Mouse (Mus musculus) forebrain, embryonic 12.5 days (tissue): ENCODE measurements around the gene Slc52a3. TPM values are rescaled to one million over a fixed set of nuclear protein-coding genes. Genes with fewer than 3 reads are reported as not detected.

ENCODE experiments used
- ATAC-seq: fragments of 200-750 bp; cut with Nextera tagmentation; 2 replicates; pipeline ENCODE4 v1.8.0; 2017; ENCODE audit warnings: moderate TSS enrichment; ENCODE audit not compliant: low FRiP score
- H3K27ac ChIP-seq: fragments of 300-500 bp; sonication (generic); 2 replicates; pipeline ENCODE4 v1.5.1; 2016; ENCODE audit warnings: mild to moderate bottlenecking
- H3K27me3 ChIP-seq: fragments of 300-500 bp; sonication (generic); 2 replicates; pipeline ENCODE4 v1.6.1; 2016; ENCODE audit warnings: mild to moderate bottlenecking
- H3K36me3 ChIP-seq: fragments of 300-500 bp; sonication (generic); replicated peaks from 2 replicates; pipeline ENCODE4 v1.6.1; 2016; ENCODE audit warnings: mild to moderate bottlenecking
- H3K4me1 ChIP-seq: fragments of 300-500 bp; sonication (generic); 2 replicates; pipeline ENCODE4 v1.6.1; 2016
- H3K4me2 ChIP-seq: fragments of 300-500 bp; sonication (generic); 2 replicates; pipeline ENCODE4 v1.6.1; 2016; ENCODE audit warnings: mild to moderate bottlenecking, moderate library complexity
- H3K4me3 ChIP-seq: fragments of 300-500 bp; sonication (generic); replicated peaks from 2 replicates; pipeline ENCODE4 v1.5.1; 2016; ENCODE audit warnings: mild to moderate bottlenecking
- H3K9ac ChIP-seq: fragments of 300-500 bp; sonication (generic); 2 replicates; pipeline ENCODE4 v1.6.1; 2016; ENCODE audit warnings: mild to moderate bottlenecking
- H3K9me3 ChIP-seq: fragments of 300-500 bp; sonication (generic); 2 replicates; pipeline ENCODE4 v1.6.1; 2016
- WGBS: fragments of 180-500 bp; shearing (Covaris S2); methylation state at CpG from one replicate; pipeline ENCODE4 v1.1.7; 2016; 5-methylcytosine and 5-hydroxymethylcytosine counted together
- polyA plus RNA-seq: library from polyadenylated mRNA; unstranded; fragments of >200 nt; fragmentation: Nextera tagmentation; extraction: Ambion mirVana; gene quantifications from 2 replicates; pipeline ENCODE4 v1.2.1, GENCODE M21; 2016

Slc52a3 gene
- polyA plus RNA-seq, 1 experiment from 2014 or later, result 0.54 TPM

GRCm38 (mm10) chr2:152047116-152048002 is 51.0 kb downstream of the Slc52a3 start:
- WGBS, result 2% methylated on average over 25 of the region's 25 CpGs
- Histone ChIP-seq H3K9ac (0 out of 2 replicates have a peak overlapping the region, but pooled peaks have one; percentile 66), H3K9me3 (no peaks in the 10 kb centered on the region), H3K27ac (peak overlapping the region; percentile 91), H3K4me1 (peaks cover 58% of the 10 kb centered on the region), H3K27me3 (peaks cover 55% of the 10 kb centered on the region), H3K4me3 (no peak overlapping the region), H3K4me2 (peak overlapping the region; percentile 90), H3K36me3 (no peaks in the 10 kb centered on the region)
- peak; percentile 39 for ATAC-seq

GRCm38 (mm10) chr2:152048003-152048980 is 52.0 kb downstream of the Slc52a3 start:
- Histone ChIP-seq H3K4me2 (peak overlapping the region; percentile 90), H3K27me3 (peaks cover 64% of the 10 kb centered on the region), H3K4me3 (peak overlapping the region; percentile 49), H3K9ac (peak overlapping the region; percentile 66), H3K9me3 (no peaks in the 10 kb centered on the region), H3K36me3 (no peaks in the 10 kb centered on the region), H3K27ac (peak overlapping the region; percentile 91), H3K4me1 (peaks cover 63% of the 10 kb centered on the region)
- WGBS, result under 1% methylated on average over 65 of the region's 82 CpGs
- ATAC-seq, result peak; percentile 77

- Histone ChIP-seq H3K4me2 (peak overlapping the region; percentile 90), H3K27me3 (peaks cover 71% of the 10 kb centered on the region), H3K4me3 (peak overlapping the region; percentile 49), H3K9me3 (no peaks in the 10 kb centered on the region), H3K36me3 (no peaks in the 10 kb centered on the region), H3K9ac (peak overlapping the region; percentile 66), H3K27ac (peak overlapping the region; percentile 91), H3K4me1 (peaks cover 63% of the 10 kb centered on the region)
- peak; percentile 43 for ATAC-seq
- WGBS, result under 1% methylated on average over 24 of the region's 24 CpGs
Measured at GRCm38 (mm10) chr2:152048981-152049441, 52.7 kb downstream of the Slc52a3 start.

GRCm38 (mm10) chr2:152049611-152050270 is 53.4 kb downstream of the Slc52a3 start:
- H3K9ac ChIP-seq, result peak overlapping the region; percentile 66
- peaks cover 72% of the 10 kb centered on the region for H3K27me3 ChIP-seq
- peak overlapping the region; percentile 90 for H3K4me2 ChIP-seq
- peaks cover 63% of the 10 kb centered on the region for H3K4me1 ChIP-seq
- H3K36me3 ChIP-seq, result no peaks in the 10 kb centered on the region
- ATAC-seq, result no peak
- H3K4me3 ChIP-seq, result peak overlapping the region; percentile 49
- H3K27ac ChIP-seq, result peak overlapping the region; percentile 91
- H3K9me3 ChIP-seq, result no peaks in the 10 kb centered on the region
- 2% methylated on average over 13 of the region's 13 CpGs for WGBS

GRCm38 (mm10) chr2:152050316-152050715 is 54.0 kb downstream of the Slc52a3 start:
- H3K27ac ChIP-seq, result peak overlapping the region; percentile 91
- peak; percentile 71 for ATAC-seq
- H3K4me2 ChIP-seq, result peak overlapping the region; percentile 90
- no peaks in the 10 kb centered on the region for H3K9me3 ChIP-seq
- no peaks in the 10 kb centered on the region for H3K36me3 ChIP-seq
- peaks cover 63% of the 10 kb centered on the region for H3K4me1 ChIP-seq
- peak overlapping the region; percentile 49; the same call in 1 of the 2 replicates for H3K4me3 ChIP-seq
- 1% methylated on average over 7 of the region's 7 CpGs for WGBS
- H3K27me3 ChIP-seq, result peaks cover 72% of the 10 kb centered on the region
- no peak overlapping the region for H3K9ac ChIP-seq

- H3K4me1 ChIP-seq, result peaks cover 68% of the 10 kb centered on the region
- no peak for ATAC-seq
- H3K4me3 ChIP-seq, result no peak overlapping the region
- H3K4me2 ChIP-seq, result no peak overlapping the region
- 56% methylated on average over 3 of the region's 3 CpGs for WGBS
- no peak overlapping the region for H3K27ac ChIP-seq
- peaks cover 80% of the 10 kb centered on the region for H3K27me3 ChIP-seq
- H3K9ac ChIP-seq, result no peak overlapping the region; the same call in 1 of the 2 replicates
- no peaks in the 10 kb centered on the region for H3K36me3 ChIP-seq
- H3K9me3 ChIP-seq, result no peaks in the 10 kb centered on the region
Measured at GRCm38 (mm10) chr2:152051985-152052384, 55.7 kb downstream of the Slc52a3 start.

GRCm38 (mm10) chr2:152055406-152055805 is 59.1 kb downstream of the Slc52a3 start:
- Histone ChIP-seq H3K27ac (no peak overlapping the region), H3K27me3 (peaks cover 74% of the 10 kb centered on the region), H3K9me3 (no peaks in the 10 kb centered on the region), H3K4me1 (peaks cover 43% of the 10 kb centered on the region), H3K9ac (no peak overlapping the region), H3K36me3 (no peaks in the 10 kb centered on the region), H3K4me2 (no peak overlapping the region), H3K4me3 (no peak overlapping the region)
- WGBS, result 63% methylated on average over 1 of the region's 1 CpGs
- no peak for ATAC-seq

GRCm38 (mm10) chr2:152056368-152057251 is 60.3 kb downstream of the Slc52a3 start:
- Histone ChIP-seq H3K9ac (no peak overlapping the region), H3K27me3 (peaks cover 63% of the 10 kb centered on the region), H3K4me3 (no peak overlapping the region), H3K27ac (peak overlapping the region; percentile 32; the same call in 1 of the 2 replicates), H3K36me3 (no peaks in the 10 kb centered on the region), H3K4me2 (no peak overlapping the region; the same call in 1 of the 2 replicates), H3K4me1 (peaks cover 37% of the 10 kb centered on the region), H3K9me3 (no peaks in the 10 kb centered on the region)
- ATAC-seq, result peak; percentile 50; the same call in 1 of the 2 replicates
- WGBS, result 70% methylated on average over 21 of the region's 22 CpGs

- Histone ChIP-seq H3K9ac (no peak overlapping the region), H3K9me3 (no peaks in the 10 kb centered on the region), H3K4me1 (peaks cover 31% of the 10 kb centered on the region), H3K36me3 (no peaks in the 10 kb centered on the region), H3K27me3 (peaks cover 57% of the 10 kb centered on the region), H3K4me3 (no peak overlapping the region), H3K27ac (0 out of 2 replicates have a peak overlapping the region, but pooled peaks have one; percentile 32), H3K4me2 (no peak overlapping the region)
- ATAC-seq, result no peak
- 76% methylated on average over 9 of the region's 9 CpGs for WGBS
Measured at GRCm38 (mm10) chr2:152057252-152057563, 60.9 kb downstream of the Slc52a3 start.
